Mouse (Mus musculus) heart, postnatal 4 days (tissue): ENCODE data around the gene Nup155. TPM values are rescaled to one million over a fixed set of nuclear protein-coding genes. Genes with fewer than 3 reads are reported as not detected.
"Not testable (repeated sequence)": the region's sequence is repeated elsewhere in the genome, so short reads cannot be mapped to it uniquely, and the experiment has no call there.

Experiments
- DNase-seq: peaks from one replicate; pipeline ENCODE4 v3.0.0; 2021
- total RNA-seq, 2 experiments: library from RNA; stranded (reverse); gene quantifications; 2 replicates each; pipeline ENCODE4 v1.2.3; 2021

Gene Nup155
- 10 to 100 TPM; 29.8 to 30.4 TPM for total RNA-seq

GRCm38 (mm10) chr15:8108966-8109743 lies at the start of gene Nup155:
Nup155 (plus strand) TSS chr15:8109273.
- peak; percentile 93 for DNase-seq

GRCm38 (mm10) chr15:8065221-8065620 lies 43.9 kb upstream of the Nup155 start:
- DNase-seq: no peak

- DNase-seq: not testable (repeated sequence)
Measured at GRCm38 (mm10) chr15:8073159-8073558, 35.9 kb upstream of the Nup155 start.

DNA sequence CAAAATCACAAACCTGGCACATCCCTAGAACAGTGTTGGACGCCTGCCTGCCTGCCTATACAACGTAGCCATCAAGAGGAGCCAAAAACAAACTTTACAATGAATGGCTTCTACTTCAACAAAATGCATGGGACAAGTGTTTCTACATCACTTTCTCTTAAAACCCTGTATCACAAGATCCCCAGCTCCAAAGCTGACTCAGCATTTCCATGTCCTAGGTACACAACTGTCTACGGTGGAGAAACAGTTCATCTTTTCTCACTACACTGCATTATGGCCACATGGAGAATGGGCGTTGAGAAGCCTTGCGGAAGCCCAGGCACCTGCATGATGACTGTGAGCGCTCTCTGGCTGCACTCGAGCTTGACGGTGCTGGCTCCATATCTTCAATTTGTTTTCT lies 26.9 kb upstream of the Nup155 start:
- no peak for DNase-seq

- no peak for DNase-seq
Measured at GRCm38 (mm10) chr15:8087293-8087692, 21.8 kb upstream of the Nup155 start.

- no peak for DNase-seq
Measured at GRCm38 (mm10) chr15:8088715-8089114, 20.4 kb upstream of the Nup155 start.

DNA sequence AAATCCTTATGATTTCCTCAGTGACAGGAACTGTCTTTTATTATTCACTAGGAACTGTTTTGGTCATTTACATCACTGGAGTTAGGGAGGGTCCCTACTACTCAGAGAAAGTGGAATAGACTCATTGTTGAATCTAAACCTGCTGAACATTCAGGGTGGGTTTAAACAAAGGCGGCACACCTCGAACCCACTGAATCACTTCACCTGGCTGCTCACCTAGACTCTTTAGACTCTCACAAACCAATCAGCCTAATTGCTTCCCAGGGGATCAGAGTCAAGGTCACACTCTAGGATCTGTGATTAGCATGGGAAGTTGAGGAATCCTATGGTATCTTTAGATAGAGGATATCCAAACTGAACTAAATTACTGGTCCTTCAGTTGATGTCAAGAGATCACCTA lies 18.4 kb upstream of the Nup155 start:
- no peak for DNase-seq

- not testable (repeated sequence) for DNase-seq
Measured at GRCm38 (mm10) chr15:8092668-8093067, 16.4 kb upstream of the Nup155 start.

- peak; percentile 64 for DNase-seq
Measured at GRCm38 (mm10) chr15:8097853-8098252, 11.2 kb upstream of the Nup155 start.

- peak; percentile 99 for DNase-seq
Measured at GRCm38 (mm10) chr15:8098774-8099749, 10.0 kb upstream of the Nup155 start, which contains the start of gene Wdr70. Wdr70 (minus strand) TSS chr15:8099209.

DNA sequence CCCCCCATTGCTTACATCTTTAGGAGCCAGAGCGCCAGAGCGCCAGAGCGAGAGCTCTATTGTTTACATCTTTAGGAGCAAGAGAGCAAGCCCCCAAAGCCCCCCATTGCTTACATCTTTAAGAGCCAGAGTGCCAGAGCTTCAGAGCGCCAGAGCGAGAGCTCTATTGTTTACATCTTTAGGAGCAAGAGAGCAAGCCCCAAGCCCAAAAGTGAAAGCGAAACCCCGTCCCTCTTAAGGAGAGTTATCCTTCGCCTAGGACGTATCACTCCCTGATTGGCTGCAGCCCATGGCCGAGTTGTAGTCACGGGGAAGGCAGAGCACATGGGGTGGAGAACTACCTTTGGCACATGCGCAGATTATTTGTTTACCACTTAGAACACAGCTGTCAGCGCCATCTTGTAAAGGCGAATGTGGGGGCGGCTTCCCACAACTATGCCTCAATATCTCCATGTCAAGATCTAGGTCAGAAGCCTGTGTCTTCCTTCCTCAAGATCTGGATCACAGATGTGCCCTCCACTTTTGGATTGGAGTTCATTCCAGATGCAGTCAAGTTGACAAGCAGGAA lies 7.0 kb upstream of the Nup155 start:
- DNase-seq: not testable (repeated sequence)

GRCm38 (mm10) chr15:8108360-8108965 lies 610 bp upstream of the Nup155 start:
- DNase-seq: no peak

- no peak for DNase-seq
Measured at GRCm38 (mm10) chr15:8109782-8110181, 709 bp downstream of the Nup155 start.

DNA sequence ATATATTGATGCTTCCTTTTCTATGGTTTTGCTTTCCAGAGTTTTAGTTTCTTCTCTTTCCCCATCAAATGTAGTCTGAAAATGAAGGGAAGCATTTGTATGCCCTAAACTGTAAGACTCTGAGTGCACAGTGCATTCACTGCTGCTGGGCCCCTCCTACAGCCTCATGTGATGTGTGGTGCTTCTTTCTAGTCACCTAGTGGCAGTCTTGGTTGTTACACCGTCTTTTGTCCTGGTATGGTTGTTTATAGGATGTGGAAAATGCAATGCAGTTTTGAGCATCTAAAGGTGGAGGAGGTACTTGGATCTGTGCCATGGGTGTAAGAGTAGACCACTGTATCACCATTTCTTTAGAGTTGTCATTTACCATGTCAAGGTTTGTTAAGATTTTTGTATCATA lies 20.2 kb downstream of the Nup155 start:
- DNase-seq: no peak

DNA sequence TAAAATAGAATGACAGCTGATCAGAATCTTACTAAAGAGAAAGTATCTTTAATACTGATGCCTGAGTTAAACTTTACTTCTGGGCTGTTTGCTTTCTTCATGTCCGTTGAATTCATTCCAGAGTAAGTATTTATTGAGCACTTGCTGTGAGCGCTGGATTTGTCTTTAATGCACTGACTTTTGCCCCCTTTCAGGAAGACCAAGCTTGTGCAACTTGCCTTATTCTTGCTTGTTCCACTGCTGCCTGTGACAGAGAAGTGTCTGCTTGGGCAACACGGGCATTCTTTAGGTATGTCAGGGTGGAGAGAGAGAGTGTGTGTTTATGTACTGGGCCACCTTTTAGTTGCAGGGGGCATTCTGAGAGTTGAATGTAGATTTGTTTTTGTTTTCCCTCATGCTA lies 22.2 kb downstream of the Nup155 start:
- DNase-seq: no peak

DNA sequence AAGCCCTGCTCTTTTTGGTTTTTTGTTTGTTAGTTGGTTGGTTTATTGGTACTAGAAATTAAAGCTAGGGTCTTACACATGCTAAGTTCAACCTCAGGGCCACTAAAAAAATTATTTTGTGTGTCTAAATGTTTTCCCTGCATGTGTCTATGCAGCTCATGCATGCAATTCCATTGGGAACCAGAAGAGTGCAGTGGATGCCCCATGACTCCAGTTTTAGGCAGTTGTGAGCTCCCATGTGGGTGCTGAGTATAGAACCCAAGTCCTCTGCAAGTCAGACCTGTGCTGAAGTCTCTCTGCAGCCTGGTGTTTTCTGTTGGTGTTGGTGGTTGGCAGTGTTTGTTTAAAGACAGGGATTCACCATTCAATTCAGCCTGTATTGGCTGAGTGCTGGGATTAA lies 22.7 kb downstream of the Nup155 start:
- DNase-seq: no peak

DNA sequence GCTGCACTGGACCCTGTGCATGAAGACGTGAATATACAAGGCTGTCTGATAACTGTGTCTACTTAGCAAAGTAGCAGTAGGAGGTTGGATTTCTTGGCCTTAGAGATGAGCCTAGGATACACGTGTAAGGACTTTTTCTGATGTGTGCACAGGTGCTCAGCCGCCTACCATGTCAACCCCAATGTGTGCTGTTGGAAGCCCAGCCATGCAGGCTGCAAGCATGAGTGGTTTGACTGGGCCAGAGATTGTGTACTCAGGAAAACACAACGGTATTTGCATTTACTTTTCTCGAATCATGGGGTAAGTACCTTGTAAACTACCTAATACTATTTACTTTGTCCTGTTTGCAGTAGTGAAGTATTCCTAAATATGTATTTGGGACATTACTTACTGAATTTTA lies 26.5 kb downstream of the Nup155 start:
- no peak for DNase-seq

DNA sequence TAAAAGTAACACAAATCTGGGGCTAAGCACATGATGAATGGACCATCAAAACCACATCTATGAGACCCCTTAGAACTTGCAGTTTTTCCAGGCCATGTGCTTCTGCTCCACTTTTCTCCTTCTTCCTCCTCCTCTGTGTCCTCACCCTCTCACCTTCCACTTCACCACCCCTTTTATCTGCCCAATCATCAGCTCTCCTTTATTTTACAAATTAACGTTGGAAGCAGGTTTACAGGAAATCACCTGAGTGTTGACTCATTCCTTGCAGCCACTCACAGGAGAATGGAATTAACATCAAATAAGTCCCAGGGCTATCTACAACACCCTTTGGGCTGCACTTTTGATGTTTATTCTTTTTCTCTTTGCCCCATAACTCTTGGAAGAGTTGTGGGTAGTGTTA lies 52.8 kb downstream of the Nup155 start:
- DNase-seq: no peak

DNA sequence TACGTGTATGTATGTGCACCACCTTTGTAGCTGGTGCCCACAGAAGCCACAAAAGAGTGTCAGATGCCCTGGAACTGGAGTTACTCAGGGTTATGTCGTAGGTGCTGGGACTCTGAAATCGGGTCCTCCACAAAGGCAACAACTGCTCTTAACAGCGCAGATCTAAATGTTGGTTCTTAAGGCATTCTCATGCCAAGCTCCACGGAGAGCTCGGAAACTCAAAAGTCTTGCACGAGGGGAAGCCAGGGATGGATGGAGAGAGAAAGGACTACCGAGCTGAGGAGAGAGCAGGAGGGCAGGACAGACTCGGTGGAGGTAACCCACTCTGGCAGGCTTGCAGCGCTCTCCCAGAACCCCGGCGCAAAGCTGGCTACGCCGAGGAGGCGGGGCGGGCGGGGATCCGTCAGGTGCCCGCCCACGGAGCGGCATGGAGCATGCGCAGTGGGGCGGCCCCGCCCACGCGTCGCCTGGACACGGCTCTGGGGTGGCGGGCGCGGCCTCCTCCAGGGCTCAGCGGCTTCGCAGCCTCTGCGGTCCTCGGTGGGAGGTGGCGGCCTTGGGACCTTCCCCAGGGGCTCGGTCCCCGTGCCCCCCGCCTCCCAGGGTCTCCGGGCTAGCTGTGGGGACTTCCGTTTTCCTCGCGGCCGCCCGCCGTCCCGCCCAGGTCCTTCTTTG lies 59.7 kb downstream of the Nup155 start, which contains the start of gene Cplane1:
Gene Cplane1, plus strand, starts transcription at position 516 of the 675 bp plus-strand sequence.
- peak; percentile 96 for DNase-seq

DNA sequence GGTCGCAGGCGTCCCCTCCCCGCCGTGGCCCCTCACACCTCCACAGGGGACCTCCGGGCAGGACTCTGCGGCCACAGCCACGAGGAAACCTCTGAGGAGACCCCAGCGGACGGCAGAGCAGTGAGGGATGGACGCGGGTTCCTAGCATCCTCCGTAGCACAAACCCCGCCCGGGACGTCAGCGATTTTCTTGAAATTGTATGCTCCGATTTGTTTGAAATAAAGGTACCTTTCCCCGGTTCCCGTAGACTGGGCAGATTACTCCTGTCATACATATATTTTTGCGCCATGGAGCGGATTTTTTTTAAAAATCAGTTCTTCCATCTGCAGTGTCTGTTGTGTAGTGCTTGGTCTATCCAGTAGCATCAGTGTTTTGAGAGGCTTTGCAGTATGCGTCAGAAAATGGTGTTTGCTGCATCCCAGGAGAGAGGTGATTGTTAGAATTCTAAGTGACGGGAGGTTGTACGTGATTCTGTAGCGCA lies 60.2 kb downstream of the Nup155 start:
- DNase-seq: no peak

GRCm38 (mm10) chr15:8189563-8189962 lies 80.5 kb downstream of the Nup155 start:
- DNase-seq: no peak

GRCm38 (mm10) chr15:8190435-8190834 lies 81.4 kb downstream of the Nup155 start:
- DNase-seq: no peak
